Mouse (Mus musculus) macrophage (primary cell): ENCODE measurements around the gene Olfr857. TPM values are rescaled to one million over a fixed set of nuclear protein-coding genes. Genes with fewer than 3 reads are reported as not detected.
"Not testable (repeated sequence)": the region's sequence is repeated elsewhere in the genome, so short reads cannot be mapped to it uniquely, and the experiment has no call there.

Experiments
- H3K27ac ChIP-seq: fragments of 350-480 bp; formaldehyde crosslinking; 2 replicates; pipeline ENCODE4 v1.9.0; 2021
- H3K36me3 ChIP-seq: fragments of 350-480 bp; formaldehyde crosslinking; 2 replicates; pipeline ENCODE4 v1.9.0; 2021; ENCODE audit errors: inconsistent target
- H3K4me3 ChIP-seq: fragments of 350-480 bp; formaldehyde crosslinking; 2 replicates; pipeline ENCODE4 v1.9.0; 2021; ENCODE audit errors: inconsistent target
- H3K79me2 ChIP-seq: fragments of 350-480 bp; formaldehyde crosslinking; 2 replicates; pipeline ENCODE4 v1.9.0; 2021; ENCODE audit errors: inconsistent target
- WGBS: methylation state at CpG from one replicate; pipeline ENCODE4 v1.1.7; 2026; ENCODE audit warnings: inconsistent platforms; ENCODE audit not compliant: missing documents; 5-methylcytosine and 5-hydroxymethylcytosine counted together
- polyA plus RNA-seq: library from polyadenylated mRNA; stranded (reverse); fragments of 250-400 nt; gene quantifications from 3 replicates; pipeline ENCODE4 v1.2.4, GENCODE M21; 2018; ENCODE audit warnings: inconsistent platforms
- total RNA-seq, 78 experiments: library from RNA; depleted of rRNA; stranded (reverse); fragments of 250-400 nt; gene quantifications; 1 replicate in 9 of 78; 2 replicates in 24 of 78; 3 replicates in 43 of 78; 4 replicates in 2 of 78; pipeline ENCODE4 v1.2.4; 2018; ENCODE audit warnings: inconsistent platforms in 56 of 78

Olfr857 gene
- under 1 TPM in 1 of 26 experiments, not detected in 25; 0.63 TPM for total RNA-seq (2018; cell fraction: chromatin; rRNA removed)
- not detected for total RNA-seq (2018; cell fraction: cytosol; rRNA removed)
- total RNA-seq (2018; cell fraction: nucleus; rRNA removed) = 1 to 10 TPM in 1 of 26 experiments, not detected in 25; 2.0 TPM
- polyA plus RNA-seq = not detected in 3 replicates

DNA sequence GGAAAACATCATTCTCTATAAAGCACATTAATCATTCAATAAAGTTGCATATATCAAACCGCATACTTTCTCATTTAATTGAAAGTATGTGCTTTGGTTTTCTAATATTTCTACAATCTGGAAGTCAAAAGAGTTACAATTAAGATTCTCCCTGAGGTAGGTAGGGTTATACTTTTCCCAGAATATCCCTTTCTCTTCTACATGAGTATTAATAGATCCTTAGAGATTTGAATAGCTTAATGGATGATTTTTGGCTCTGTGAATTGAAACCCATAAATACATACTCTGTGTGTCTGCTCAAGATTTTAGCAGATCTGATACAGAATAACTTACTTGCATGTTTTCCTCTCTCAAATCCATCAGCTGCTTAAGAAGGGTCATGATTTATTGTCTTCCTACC lies at the start of gene Olfr857:
Olfr857 (plus strand) TSS at position 301 of the 400 bp plus-strand sequence.
- no peaks in the 10 kb centered on the region for H3K36me3 ChIP-seq
- no peak within 1 kb of the TSS for H3K4me3 ChIP-seq
- H3K79me2 ChIP-seq = no peaks in the 10 kb centered on the region
- WGBS = 93% methylated on average over 1 of the region's 1 CpGs
- H3K27ac ChIP-seq = no peak within 1 kb of the TSS

DNA sequence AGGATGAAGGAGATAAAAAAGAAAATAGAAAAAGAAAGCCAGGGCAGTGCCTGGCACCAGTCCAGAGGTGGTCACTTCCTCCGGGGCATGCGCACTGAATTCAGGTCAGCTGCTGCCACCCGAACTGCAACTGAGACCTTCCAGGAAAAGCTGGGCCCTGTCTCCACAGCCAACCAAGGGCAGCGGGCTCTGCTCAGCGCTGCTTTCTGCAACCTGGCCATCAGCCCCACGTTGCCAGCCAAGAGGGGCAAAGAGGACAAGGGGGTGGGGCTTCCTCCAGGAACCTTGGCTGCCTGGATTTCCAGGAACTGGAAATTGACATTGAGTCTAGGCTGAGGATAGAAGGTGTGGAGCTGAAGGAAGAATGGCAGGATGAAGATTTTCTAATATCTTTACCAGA lies 19.0 kb upstream of the Olfr857 start:
- WGBS = 83% methylated on average over 6 of the region's 6 CpGs

DNA sequence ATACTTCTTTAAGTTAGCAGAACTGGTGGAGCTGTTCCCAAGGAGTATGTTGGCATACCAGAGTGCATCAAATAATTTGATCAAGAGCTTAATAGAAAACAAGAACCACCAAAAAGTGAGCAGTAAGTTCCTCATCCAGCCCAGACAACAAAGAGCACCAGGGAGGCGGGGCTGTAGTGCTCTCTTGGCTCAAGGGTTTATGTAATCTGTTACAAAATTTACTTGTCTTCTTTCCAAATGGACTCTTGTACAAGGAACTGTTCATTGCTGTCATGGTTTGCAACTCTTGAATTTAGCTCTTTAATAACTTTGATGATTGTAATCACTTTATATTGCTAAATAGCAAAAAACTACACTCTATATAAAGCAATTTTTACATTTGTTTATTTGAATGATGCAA lies 17.8 kb upstream of the Olfr857 start:
- Histone ChIP-seq H3K27ac (no peak overlapping the region), H3K36me3 (no peaks in the 10 kb centered on the region), H3K79me2 (no peaks in the 10 kb centered on the region), H3K4me3 (no peak overlapping the region)
- 83% methylated on average over 1 of the region's 1 CpGs for WGBS

More for the DNA sequence above, 19.0 kb upstream of the Olfr857 start:
- Histone ChIP-seq H3K36me3 (no peaks in the 10 kb centered on the region), H3K27ac (no peak overlapping the region), H3K4me3 (no peak overlapping the region), H3K79me2 (no peaks in the 10 kb centered on the region)

DNA sequence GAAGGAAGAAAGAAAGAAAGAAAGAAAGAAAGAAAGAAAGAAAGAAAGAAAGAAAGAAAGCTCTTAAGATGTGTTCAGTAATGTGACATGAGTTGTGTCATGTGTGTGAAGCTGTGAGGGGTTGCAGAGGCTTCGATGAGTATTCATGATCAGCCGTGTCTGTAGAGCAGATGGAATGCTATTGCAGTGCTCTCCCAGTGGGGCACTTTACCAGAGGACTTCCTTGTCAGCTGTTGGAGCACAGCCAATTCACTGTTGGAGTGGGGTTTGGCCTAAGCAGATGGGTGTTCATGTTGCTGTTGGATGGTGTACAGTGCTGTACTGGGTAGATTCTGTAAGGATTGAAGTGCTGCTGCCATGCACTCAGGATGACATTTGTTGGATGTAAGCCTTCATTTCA lies 16.8 kb upstream of the Olfr857 start:
- H3K79me2 ChIP-seq = no peaks in the 10 kb centered on the region
- H3K27ac ChIP-seq = no peak overlapping the region
- no peaks in the 10 kb centered on the region for H3K36me3 ChIP-seq
- H3K4me3 ChIP-seq = no peak overlapping the region
- WGBS = no CpG with 5 or more reads among the region's 2 CpGs

DNA sequence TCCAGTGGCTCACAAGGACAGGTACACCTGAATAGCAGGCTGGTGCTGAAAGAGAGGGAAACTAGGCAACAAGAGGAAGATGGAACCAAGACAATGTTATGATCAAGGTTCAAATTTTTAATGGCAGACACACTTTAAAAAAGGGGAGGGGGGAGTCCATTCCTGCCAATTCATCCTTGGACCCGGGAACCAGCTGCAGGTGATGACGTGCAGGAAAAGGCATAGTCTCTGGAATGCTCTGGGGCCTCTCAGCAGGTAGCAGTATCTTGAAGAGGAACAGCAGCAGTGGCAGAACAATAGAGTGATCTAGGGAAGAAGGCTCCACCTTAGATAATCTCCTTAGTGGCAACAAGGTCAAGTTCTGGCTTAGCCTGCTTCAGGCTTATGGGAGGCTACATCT lies 14.9 kb upstream of the Olfr857 start:
- not testable (repeated sequence) for H3K27ac ChIP-seq, H3K4me3 ChIP-seq, H3K36me3 ChIP-seq, H3K79me2 ChIP-seq
- 50% methylated on average over 2 of the region's 2 CpGs for WGBS

DNA sequence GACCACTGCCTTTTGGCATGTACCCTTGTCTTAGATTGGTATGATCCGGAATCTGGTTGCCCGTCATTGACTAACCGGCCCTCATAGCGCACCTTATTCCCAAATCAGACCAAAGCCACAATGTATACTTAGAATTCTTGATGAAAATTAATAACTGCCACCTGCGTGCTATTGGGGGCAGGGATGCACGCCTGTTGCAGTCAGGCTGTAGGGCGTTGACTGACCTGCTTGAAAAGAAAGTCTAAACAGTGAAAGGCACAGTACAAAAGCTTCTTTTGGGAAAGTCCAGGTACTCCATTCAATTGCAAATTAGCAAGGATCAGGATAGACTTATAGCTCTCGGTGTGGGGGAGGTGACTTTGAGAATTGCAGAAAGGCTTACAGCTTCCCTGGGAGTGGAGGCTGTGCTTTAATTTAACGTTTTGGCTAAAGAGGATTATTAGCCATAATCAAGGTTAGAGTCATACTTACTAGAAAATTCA lies 14.3 kb upstream of the Olfr857 start:
- H3K27ac ChIP-seq, H3K36me3 ChIP-seq, H3K79me2 ChIP-seq, H3K4me3 ChIP-seq: not testable (repeated sequence)
- 83% methylated on average over 9 of the region's 9 CpGs for WGBS

DNA sequence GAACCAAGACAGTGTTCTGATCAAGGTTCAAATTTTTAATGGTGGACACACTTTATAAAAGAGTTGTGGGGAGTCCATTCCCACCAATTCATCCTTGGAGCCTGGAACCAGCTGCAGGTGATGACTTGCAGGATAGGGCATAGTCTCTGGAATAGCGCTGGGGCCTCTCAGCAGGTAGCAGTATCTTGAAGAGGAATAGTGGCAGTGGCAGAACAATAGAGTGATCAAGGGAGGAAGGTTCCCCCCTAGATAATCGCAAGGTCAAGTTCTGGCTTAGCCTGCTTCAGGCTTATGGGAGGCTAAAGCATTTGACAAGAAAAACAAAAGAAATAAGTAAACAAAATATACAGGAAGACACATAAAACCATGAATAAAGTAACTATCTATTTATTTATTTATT lies 4.7 kb upstream of the Olfr857 start:
- H3K79me2 ChIP-seq, H3K36me3 ChIP-seq, H3K4me3 ChIP-seq, H3K27ac ChIP-seq: not testable (repeated sequence)
- WGBS = 66% methylated on average over 2 of the region's 2 CpGs

Other genes with a start within 250 kb of the Olfr857 start
- gene Olfr850, start 231.2 kb upstream of the Olfr857 start, polyA plus RNA-seq = not detected in 3 replicates
- not detected in 3 replicates for gene Olfr851, start 216.1 kb upstream of the Olfr857 start, polyA plus RNA-seq
- not detected in 3 replicates for gene Olfr853, start 168.4 kb upstream of the Olfr857 start, polyA plus RNA-seq
- not detected in 3 replicates for gene Olfr854, start 142.1 kb upstream of the Olfr857 start, polyA plus RNA-seq
- gene Olfr855, start 126.8 kb upstream of the Olfr857 start, polyA plus RNA-seq = not detected in 3 replicates
- 6.9 to 10.8 TPM (median 8.5 TPM) in 3 replicates for gene Zfp317, start 87.3 kb upstream of the Olfr857 start, polyA plus RNA-seq
- not detected in 3 replicates for gene Olfr58, start 70.8 kb downstream of the Olfr857 start, polyA plus RNA-seq
- not detected in 3 replicates for gene Olfr859, start 95.5 kb downstream of the Olfr857 start, polyA plus RNA-seq
- gene Olfr860, start 140.3 kb downstream of the Olfr857 start, polyA plus RNA-seq = not detected in 3 replicates
- gene Olfr862, start 178.6 kb downstream of the Olfr857 start, polyA plus RNA-seq = not detected in 3 replicates
- gene Olfr77, start 207.4 kb downstream of the Olfr857 start, polyA plus RNA-seq = 0.02 to 0.16 TPM (median 0.06 TPM) in 3 replicates